Mouse (Mus musculus): ENCODE results near the gene Cbx7.

The Cbx7 gene

GRCm38 (mm10) chr15:79970940-79971339, at the start of gene Cbx7:
Gene Cbx7 (minus strand): TSS chr15:79971119.
- in situ Hi-C loops (cut with MboI, MseI) = loop anchor here in 1 of 2 experiments (25.0 kb wide), 1 partner anchor 991 kb away; no protein-coding TSS in a partner anchor

DNA sequence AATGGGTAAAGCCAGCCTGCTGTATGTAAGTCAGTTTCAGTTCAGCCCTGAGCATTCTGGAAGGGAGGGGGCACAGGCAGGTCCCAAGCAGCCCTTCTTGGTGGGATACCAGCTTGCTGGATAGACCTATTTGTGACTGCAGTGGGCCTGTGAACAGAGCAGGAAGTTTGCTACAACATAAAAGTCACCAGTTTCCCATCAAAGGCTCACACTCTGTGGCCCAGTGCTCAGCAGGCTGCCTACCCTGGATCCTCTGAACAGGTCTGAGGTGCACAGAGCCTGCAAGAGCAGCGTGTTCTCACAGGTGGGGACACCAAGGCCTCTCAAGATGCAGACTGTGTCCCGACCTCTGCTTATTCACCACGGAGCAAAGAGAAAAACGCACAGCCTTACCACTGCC, 49.6 kb upstream of the Cbx7 start:
- in situ Hi-C loops (cut with MboI, MseI) = loop anchor here (5.0 to 10.0 kb wide), 2 partner anchors 42 to 574 kb away; no protein-coding TSS in a partner anchor

DNA sequence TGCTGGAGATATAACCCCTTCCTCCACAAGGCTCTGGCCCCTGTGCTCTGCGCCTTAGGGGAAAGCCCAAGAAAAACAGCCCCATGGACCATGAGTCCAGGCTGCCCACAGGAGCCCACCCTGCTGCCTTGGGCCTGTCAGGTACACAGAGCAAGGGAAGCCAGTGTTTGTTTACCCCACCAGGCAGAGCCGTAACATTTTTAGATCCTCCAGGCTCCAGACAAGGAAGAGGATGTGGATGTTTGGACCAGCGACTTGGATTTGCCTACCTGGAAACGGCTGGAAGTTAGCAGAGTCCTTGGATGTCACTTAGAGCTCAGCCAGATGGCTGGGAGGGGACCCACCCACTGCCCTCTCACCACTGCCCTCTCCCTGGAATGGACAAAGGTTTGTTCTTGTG, 48.7 kb upstream of the Cbx7 start:
- in situ Hi-C loops (cut with MboI, MseI) = loop anchor here (5.0 to 10.0 kb wide), 2 partner anchors 43 to 575 kb away; no protein-coding TSS in a partner anchor

GRCm38 (mm10) chr15:80019220-80019619, 48.3 kb upstream of the Cbx7 start:
- in situ Hi-C loops (cut with MboI, MseI) = no loop called here

DNA sequence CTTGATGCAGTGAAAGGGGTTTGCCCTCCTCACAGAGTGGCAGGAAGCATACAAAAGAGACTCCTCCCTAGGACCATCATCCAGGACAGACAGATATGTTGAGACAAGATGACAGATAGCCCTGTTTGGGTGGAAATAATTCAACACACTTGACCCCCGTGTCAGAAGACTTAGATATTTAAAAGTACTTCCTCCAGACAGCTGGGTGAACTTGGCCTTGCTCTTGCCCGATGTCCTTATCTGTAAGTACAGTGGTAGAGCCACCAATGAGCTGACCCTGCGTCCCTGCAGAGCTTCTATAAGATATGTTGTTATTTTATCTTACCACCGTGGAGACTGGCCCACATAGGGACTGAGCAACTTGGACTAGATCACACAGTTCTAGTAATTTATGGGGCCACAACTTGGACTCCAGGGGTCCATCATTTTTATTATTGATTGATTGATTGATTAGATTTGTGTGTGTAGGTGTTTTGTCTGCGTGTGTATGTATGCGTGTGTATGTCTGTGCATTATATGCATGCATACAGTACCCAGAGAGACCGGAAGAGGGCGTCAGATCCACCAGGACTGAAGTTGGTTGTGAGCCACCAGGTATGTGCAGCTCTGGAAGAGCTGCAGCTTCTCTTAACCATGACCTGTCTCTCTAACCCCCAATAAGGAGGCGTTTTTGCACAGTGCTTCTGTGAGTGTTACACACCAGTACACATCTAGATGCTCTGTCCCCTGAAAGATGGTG, 45.8 kb upstream of the Cbx7 start:
- in situ Hi-C loops (cut with MboI, MseI) = no loop called here

- in situ Hi-C loops (cut with MboI, MseI) = no loop called here
Measured at GRCm38 (mm10) chr15:80015211-80015952, 44.5 kb upstream of the Cbx7 start.

GRCm38 (mm10) chr15:80014321-80015210, 43.6 kb upstream of the Cbx7 start, which contains the start of gene Pdgfb:
Gene Pdgfb (minus strand): TSS chr15:80014977.
- in situ Hi-C loops (cut with MboI, MseI) = no loop called here

- in situ Hi-C loops (cut with MboI, MseI) = no loop called here
Measured at GRCm38 (mm10) chr15:80014031-80014320, 43.1 kb upstream of the Cbx7 start.

DNA sequence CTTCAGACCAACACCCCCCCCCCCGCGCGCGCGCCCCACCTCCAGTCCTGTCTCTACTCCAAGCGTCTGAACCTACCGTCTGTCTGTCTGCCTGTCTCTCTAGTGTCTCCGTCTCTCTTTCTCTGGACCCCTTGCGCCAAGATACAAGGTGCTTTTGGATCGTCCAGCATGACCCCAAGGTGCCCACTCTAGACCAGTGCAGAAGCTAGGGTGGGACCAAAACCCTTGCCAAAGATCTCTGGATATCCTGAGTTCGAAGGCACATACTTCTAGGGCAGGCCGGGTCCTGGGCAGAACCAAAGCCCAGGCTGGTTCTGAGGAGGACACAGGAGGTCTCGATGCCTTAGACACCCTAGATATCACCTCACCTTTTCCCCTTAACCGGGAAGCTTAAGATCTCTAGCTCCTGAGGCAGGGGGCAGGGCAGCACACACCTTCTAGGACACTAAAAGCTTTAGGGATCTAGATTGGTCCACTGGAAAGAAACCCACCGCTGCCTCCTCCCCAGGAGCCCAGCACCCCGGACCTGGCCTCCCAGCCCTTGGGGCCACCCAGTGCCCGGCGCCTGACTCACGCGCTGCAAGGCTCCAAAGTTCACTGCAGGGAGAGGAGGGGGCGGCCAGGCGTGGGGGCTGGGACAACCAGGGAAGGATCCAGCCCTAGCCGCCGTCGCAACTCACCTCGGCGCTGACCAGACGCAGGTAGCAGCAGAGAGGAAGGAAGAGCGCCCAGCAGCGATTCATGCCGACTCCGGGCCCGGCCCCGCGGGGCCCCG, 42.5 kb upstream of the Cbx7 start:
- in situ Hi-C loops (cut with MboI, MseI) = no loop called here

DNA sequence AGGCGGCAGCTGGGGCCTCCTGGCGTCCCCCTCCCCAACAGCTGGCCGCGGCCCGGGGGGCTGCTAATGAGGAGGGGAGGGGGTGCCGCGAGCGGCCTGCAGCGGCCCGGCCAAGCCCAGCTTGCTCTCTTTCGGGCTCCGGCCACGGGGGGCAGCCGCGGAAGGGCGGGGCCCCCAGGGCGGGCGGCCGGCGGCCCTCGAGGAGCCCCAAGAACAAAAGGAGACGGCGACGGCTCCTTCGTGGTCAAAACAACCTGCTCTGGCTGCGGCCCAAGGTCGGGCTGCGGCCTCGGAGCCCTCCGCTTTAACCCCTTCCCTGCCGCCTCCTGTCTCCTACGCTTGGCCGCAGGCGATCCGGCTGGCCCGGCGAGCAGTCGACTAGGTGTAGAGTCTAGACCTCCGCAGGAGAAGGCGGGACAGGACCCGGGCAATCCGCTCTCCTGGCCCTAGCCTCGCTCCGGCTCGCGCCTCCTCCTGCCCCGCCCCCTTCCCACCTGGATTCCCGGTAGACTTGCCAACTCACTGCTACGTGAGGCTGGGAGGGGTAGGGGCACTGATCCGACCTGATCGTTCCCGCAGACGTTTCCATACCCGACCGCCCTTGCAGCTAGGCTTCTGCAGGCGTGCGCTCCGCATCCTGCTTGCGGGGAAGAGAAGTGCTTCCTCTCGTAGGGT, 41.7 kb upstream of the Cbx7 start:
- in situ Hi-C loops (cut with MboI, MseI) = no loop called here

DNA sequence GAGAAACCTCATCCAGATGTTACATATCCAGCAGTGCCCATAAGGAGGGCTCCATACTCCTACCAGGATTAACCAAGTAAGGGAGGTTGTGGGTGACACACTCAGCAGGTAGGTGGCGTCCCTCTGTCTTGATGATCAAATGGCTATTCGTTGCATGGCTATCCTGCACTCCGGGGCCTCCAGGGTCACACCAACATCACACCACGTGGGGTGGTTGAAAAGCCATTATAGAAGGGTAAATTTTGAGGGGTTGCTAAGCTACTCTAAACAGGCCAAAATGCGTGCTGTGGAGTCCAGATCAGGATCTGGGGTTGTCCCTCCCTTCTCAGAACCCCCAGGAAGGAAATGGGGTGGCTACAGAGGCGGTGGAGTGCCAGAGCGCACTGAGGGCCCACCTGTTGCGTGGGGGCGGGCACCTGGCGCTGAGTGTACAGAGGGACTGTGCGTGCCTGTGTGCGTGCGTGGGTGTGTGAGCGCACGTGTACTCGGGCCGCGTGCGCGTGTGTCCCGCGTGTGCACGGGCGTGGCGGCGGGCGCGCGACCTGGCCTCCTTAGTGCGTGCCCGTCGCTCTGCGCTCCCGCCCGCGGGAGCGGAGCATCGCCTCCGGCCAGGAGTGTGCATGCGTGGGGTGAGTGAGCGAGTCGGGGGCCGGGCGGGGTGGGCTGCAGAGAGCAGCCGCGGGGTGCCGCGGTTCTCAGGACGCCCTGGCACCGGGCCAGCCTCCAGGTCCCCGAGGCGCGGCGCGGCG, 41.0 kb upstream of the Cbx7 start:
- in situ Hi-C loops (cut with MboI, MseI) = no loop called here

- in situ Hi-C loops (cut with MboI, MseI) = no loop called here
Measured at GRCm38 (mm10) chr15:80011194-80011593, 40.3 kb upstream of the Cbx7 start.

- in situ Hi-C loops (cut with MboI, MseI) = no loop called here
Measured at GRCm38 (mm10) chr15:80010182-80010558, 39.3 kb upstream of the Cbx7 start.

DNA sequence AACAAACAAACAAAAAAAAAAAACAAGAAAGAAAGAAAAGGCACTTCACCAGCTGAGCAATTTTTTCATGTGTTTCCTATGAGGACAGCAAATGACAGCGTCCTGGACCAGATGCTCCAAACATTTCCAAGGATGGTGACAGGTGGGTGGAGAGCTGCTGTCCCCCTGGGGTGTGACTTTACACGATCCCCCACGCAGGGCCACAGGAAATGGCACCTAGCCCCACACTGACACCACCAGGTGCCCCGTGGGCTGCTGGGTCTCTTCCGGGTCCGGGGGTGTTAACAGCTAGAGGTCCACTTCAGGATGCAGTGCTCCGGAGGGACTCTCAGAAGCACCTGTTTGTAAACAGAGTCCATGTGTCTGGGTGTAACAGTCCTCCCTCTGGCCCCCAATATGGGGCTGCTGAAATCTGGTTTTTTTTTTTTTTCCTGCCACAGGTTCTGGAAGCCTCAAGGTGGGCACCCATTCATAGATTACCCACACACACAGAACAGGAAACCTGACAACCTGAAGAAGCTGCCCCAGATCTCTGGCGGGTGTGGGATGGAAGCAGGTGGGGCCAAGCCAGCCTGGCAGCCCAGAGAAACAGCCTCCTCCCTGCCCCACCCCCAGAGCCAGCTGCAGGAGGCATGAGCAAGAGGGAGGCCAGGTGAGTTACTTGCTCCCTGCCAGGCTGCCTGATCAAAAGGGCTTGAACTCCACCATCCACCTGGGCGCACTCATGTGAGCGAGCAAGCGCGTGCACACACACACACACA, 38.7 kb upstream of the Cbx7 start:
- in situ Hi-C loops (cut with MboI, MseI) = loop anchor here in 1 of 2 experiments (5.0 kb wide), 1 partner anchor 57 kb away; no protein-coding TSS in a partner anchor

DNA sequence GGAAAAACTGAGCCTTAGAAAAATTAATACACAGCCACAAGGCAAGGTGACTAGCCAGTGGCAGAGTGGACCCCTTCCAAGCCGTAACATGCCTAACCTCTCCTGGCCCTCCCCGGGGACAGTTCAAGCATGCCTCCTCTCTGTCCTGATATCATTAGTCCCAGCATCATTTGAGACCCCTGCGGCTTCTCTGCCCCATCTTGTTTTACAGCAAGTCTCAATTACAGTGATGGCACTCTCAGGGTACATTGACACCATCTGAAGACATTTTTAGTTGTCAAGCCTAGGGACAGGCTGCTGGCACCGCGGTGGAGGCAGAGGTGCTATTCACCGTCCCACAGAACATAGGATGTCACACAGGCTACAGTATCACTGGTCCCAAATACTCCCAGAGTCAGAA, 37.5 kb upstream of the Cbx7 start:
- in situ Hi-C loops (cut with MboI, MseI) = loop anchor here in 1 of 2 experiments (5.0 kb wide), 1 partner anchor 56 kb away; no protein-coding TSS in a partner anchor

DNA sequence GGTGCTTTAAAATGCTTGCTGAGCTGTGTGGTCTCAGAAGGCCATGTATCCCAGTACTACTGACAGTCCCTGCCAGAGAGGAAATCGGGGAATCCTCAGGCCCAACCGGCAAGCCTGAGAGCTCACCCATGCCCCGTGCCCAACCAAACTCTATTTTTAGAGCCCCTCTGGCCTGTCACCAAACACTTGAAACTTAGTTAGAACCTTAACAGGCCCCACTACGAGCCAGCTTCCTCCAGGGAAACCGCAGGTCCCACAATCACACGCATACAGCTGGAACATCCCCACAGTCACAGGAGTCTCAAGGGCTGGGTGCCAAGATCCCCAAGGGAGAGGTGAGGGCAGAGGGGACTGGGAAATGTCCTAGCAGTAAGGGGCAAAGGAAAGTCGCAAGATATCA, 35.2 kb upstream of the Cbx7 start:
- in situ Hi-C loops (cut with MboI, MseI) = loop anchor here in 1 of 2 experiments (5.0 kb wide), 1 partner anchor 54 kb away; no protein-coding TSS in a partner anchor

DNA sequence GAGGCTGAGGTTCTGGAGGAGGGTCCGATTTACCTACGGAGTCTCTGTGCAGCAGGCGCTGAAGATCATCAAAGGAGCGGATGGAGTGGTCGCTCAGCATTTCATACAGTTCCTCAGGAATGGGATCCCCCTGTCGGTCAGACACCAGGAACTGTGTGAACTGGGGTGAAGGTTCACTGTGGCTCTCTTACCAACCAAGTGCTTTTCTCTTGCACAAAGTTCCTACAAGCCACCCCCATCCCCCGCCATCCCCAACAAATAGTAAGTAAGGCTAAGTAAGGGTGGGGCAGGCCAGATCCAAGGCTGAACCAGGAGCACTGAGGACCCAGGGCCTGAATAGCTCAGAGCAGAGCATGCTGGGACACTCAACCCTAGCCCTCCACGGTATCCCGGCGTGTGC, 34.5 kb upstream of the Cbx7 start:
- in situ Hi-C loops (cut with MboI, MseI) = loop anchor here in 1 of 2 experiments (5.0 kb wide), 1 partner anchor 53 kb away; no protein-coding TSS in a partner anchor

DNA sequence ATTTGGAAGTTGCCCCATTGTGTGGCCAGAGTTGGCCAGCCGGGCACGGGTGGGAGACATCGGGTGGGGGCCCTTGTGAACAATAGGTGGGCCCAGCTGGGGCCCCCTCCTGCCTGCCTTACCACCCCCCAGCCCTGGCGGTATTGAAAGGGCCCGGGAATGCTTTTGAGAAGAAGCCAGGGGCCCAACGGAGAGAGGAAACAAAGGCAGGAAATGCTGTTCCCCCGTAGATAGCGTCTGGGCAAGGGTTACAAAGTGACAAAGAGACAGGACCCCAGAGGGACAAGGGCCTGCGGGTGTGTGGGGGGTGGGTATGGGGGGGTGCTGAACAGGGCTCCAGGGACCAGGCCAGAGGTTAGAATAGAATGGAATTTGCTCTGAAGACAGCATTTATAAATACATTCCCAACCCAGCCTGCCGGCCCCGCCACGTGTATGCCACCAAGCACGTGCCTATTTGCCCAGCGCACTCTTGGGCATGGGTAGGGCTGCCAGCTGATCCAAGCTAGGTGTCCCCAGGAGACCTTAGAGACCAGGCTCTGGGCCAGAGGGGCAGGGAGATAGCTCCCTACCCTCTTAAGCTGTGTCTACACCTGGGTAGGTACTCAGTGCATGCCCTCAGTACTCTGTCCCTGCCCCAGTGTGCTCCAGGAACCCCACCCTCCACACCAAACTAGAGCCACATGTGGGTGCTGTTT, 33.9 kb upstream of the Cbx7 start:
- in situ Hi-C loops (cut with MboI, MseI) = loop anchor here in 1 of 2 experiments (5.0 kb wide), 1 partner anchor 52 kb away; no protein-coding TSS in a partner anchor
